Mouse (Mus musculus) liver, adult 2 months (tissue): ENCODE results near the gene Scamp4.

Experiments
- CTCF ChIP-seq: fragments of 200-500 bp; IDR thresholded peaks from 2 replicates; pipeline ENCODE4 v1.5.1; 2011; ENCODE audit warnings: low read depth, low read length, control low read depth
- POLR2A ChIP-seq: fragments of 200-500 bp; IDR thresholded peaks from 2 replicates; pipeline ENCODE4 v1.6.1; 2011; ENCODE audit warnings: low read length, control low read depth; ENCODE audit not compliant: insufficient read depth; ENCODE audit errors: extremely low read depth

DNA sequence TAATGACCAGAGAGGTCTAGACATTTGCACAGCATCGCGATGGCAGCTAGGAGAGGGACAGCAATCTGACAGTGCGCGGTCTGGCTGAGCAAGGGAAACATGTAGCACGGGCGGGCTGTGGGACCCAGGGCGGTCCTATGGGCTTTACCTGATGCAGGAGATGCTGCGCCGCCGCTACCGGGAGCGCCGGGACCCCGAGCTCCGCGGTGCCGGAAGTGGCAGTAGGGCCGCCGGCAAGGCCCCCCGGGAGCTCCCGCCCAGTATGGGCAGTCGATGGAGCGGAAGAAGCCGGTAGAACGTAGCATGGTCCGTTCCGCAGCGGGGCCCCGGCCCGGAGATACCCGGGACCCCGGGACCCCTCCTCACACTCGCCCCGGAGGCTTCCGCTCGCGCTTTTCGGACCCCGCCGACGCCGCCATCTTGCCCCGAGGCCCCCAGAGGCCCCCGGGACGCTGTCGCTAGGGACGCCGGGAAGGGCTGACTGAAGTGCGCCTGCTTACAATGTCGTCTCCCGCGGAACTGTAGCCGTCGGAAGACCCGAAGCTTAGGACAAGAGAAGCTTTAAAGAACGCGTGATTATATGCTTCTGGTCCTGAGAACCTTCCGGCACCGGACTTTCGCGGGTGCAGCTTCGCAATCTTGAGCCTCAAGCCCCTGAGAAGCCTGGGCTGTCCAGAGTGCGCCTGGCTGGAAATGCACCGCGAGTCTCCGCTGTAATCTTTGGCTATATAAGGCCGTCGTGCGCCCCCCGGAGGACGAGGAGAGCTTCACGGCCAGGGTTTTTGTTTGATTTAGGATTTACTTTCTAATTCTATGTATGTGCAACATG lies 41.3 kb upstream of the Scamp4 start, which contains the start of gene Rexo1:
- TF ChIP-seq CTCF (peak; percentile 86), POLR2A (0 out of 2 replicates have a peak, but pooled peaks have one; percentile 20)
